Mouse (Mus musculus) olfactory bulb, adult 2 months (tissue): ENCODE measurements around the gene Nomo1. TPM values are rescaled to one million over a fixed set of nuclear protein-coding genes. Genes with fewer than 3 reads are reported as not detected.

Experiments used
- H3K27ac ChIP-seq: fragments of 200-500 bp; 2 replicates; pipeline ENCODE4 v1.5.1; 2012; ENCODE audit warnings: low read depth, low read length; ENCODE audit not compliant: insufficient read depth
- H3K4me1 ChIP-seq: fragments of 200-500 bp; 2 replicates; pipeline ENCODE4 v1.6.1; 2012; ENCODE audit warnings: low read length; ENCODE audit not compliant: control insufficient read depth, insufficient read depth
- H3K4me3 ChIP-seq: fragments of 200-500 bp; 2 replicates; pipeline ENCODE4 v1.5.1; 2012; ENCODE audit warnings: mild to moderate bottlenecking, low read depth, low read length, moderate library complexity; ENCODE audit not compliant: insufficient read depth
- CTCF ChIP-seq: fragments of 200-500 bp; IDR thresholded peaks from 2 replicates; pipeline ENCODE4 v1.5.1; 2012; ENCODE audit warnings: low read depth, mild to moderate bottlenecking, low read length, moderate library complexity; ENCODE audit not compliant: insufficient read depth
- POLR2A ChIP-seq: fragments of 200-500 bp; IDR thresholded peaks from 2 replicates; pipeline ENCODE4 v1.6.1; 2012; ENCODE audit warnings: mild to moderate bottlenecking, low read depth, low read length, moderate library complexity; ENCODE audit not compliant: insufficient read depth
- WGBS: fragments of 180-500 bp; shearing (Covaris S2); methylation state at CpG from one replicate; pipeline ENCODE4 v1.1.7; 2018; 5-methylcytosine and 5-hydroxymethylcytosine counted together
- polyA plus RNA-seq: library from polyadenylated mRNA; stranded (reverse); fragments of >200 nt; gene quantifications from 2 replicates; pipeline ENCODE4 v1.2.4, GENCODE M21; 2012; ENCODE audit warnings: low replicate concordance; ENCODE audit not compliant: missing spikeins, insufficient read depth, insufficient read length

Gene Nomo1
- polyA plus RNA-seq, 1 experiment = 117 TPM

- peaks cover 18% of the 10 kb centered on the region for H3K4me1 ChIP-seq
- H3K27ac ChIP-seq = no peak overlapping the region
- H3K4me3 ChIP-seq = no peak overlapping the region
- WGBS = 51% methylated on average over 27 of the region's 27 CpGs
- TF ChIP-seq CTCF (no peak), POLR2A (no peak)
Measured at GRCm38 (mm10) chr7:46104256-46104915, 70.9 kb downstream of the Nomo1 start.

DNA sequence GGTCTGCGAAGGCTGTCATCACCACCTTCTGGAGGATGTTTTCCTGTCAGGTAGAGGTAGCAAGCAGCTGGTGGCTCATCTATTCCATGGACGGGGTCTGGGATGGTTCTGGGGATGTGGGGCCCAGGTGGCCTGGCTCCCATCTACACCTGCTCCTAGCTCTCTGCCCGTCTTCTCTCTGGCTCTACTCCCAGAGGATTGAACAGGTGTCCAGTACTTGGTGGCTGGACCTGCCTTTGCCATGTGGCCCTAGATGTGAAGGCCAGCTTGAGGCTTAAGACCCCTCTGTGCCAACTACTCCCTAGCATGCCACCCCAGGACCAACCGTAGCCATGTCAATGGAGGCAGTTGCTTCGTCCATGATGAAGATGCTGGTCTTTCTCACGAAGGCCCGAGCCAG is 72.0 kb downstream of the Nomo1 start:
- H3K4me1 ChIP-seq = peaks cover 12% of the 10 kb centered on the region
- H3K4me3 ChIP-seq = no peak overlapping the region
- no peak overlapping the region for H3K27ac ChIP-seq
- TF ChIP-seq POLR2A (no peak), CTCF (no peak)
- WGBS = 97% methylated on average over 7 of the region's 7 CpGs

GRCm38 (mm10) chr7:46110079-46110478 is 76.6 kb downstream of the Nomo1 start:
- WGBS = 74% methylated on average over 3 of the region's 3 CpGs
- Histone ChIP-seq H3K4me3 (no peak overlapping the region), H3K4me1 (no peaks in the 10 kb centered on the region), H3K27ac (no peak overlapping the region)
- TF ChIP-seq CTCF = no peak

GRCm38 (mm10) chr7:46111212-46111817 is 77.8 kb downstream of the Nomo1 start:
- 89% methylated on average over 15 of the region's 15 CpGs for WGBS
- H3K4me1 ChIP-seq = no peaks in the 10 kb centered on the region
- no peak overlapping the region for H3K27ac ChIP-seq
- H3K4me3 ChIP-seq = no peak overlapping the region
- TF ChIP-seq POLR2A (no peak), CTCF (no peak)

- Histone ChIP-seq H3K27ac (no peak overlapping the region), H3K4me1 (no peaks in the 10 kb centered on the region), H3K4me3 (no peak overlapping the region)
- TF ChIP-seq CTCF (no peak), POLR2A (no peak)
- 76% methylated on average over 6 of the region's 6 CpGs for WGBS
Measured at GRCm38 (mm10) chr7:46111938-46112337, 78.4 kb downstream of the Nomo1 start.

DNA sequence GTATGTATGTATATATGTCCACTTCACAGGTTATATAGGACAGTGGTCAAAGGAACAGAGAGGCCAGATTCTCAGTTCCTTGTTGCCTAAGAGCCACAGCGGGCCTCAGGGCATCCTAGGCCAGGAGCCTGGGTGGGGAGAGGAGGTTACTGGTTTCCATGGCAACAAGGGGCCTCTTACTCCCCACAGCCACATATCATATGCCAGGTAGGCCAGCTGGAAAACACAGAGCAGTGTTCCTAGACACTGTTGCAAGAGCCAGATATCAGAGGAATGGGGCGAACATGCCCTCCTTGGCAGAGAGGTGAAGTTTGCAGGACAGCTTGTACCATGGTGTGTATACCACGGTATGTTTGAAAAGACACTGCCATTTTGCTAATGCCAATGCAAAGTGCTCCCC is 79.9 kb downstream of the Nomo1 start:
- H3K4me1 ChIP-seq = no peaks in the 10 kb centered on the region
- TF ChIP-seq POLR2A = no peak
- TF ChIP-seq CTCF = no peak
- no peak overlapping the region for H3K4me3 ChIP-seq
- H3K27ac ChIP-seq = no peak overlapping the region
- WGBS = 73% methylated on average over 3 of the region's 3 CpGs

- Histone ChIP-seq H3K4me3 (no peak overlapping the region), H3K4me1 (no peaks in the 10 kb centered on the region), H3K27ac (no peak overlapping the region)
- 73% methylated on average over 10 of the region's 10 CpGs for WGBS
- TF ChIP-seq CTCF = no peak
- TF ChIP-seq POLR2A = no peak
Measured at GRCm38 (mm10) chr7:46116118-46116581, 82.7 kb downstream of the Nomo1 start.

DNA sequence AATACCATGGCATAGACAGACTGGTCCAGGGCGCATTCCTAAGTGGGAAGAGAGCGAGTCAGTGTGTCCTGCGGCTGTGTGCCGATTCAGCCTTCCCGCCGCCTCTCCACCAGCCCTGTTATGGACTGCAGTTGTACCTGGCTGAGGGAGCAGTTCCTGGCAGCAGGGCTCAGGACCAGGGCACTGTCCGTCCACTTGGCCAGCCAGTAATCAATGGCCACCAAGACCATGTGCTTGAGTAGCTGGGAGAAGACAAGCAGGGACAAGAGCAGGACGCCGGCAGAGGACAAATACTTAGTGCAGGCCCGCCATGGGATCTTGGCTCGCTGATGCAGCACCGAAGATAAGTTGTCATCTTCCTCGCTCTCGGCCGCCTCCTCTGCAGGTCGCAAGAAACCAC is 83.5 kb downstream of the Nomo1 start:
- no peak overlapping the region for H3K4me3 ChIP-seq
- TF ChIP-seq CTCF (no peak), POLR2A (no peak)
- H3K27ac ChIP-seq = no peak overlapping the region
- no peaks in the 10 kb centered on the region for H3K4me1 ChIP-seq
- 96% methylated on average over 16 of the region's 16 CpGs for WGBS

GRCm38 (mm10) chr7:46122964-46123363 is 89.5 kb downstream of the Nomo1 start:
- Histone ChIP-seq H3K4me3 (no peak overlapping the region), H3K4me1 (peaks cover 3% of the 10 kb centered on the region), H3K27ac (no peak overlapping the region)
- 79% methylated on average over 4 of the region's 4 CpGs for WGBS
- TF ChIP-seq POLR2A (no peak), CTCF (no peak)

- H3K27ac ChIP-seq = no peak overlapping the region
- H3K4me1 ChIP-seq = peaks cover 11% of the 10 kb centered on the region
- no peak for TF ChIP-seq CTCF
- TF ChIP-seq POLR2A = no peak
- 74% methylated on average over 6 of the region's 6 CpGs for WGBS
- no peak overlapping the region for H3K4me3 ChIP-seq
Measured at GRCm38 (mm10) chr7:46124460-46124859, 91.0 kb downstream of the Nomo1 start.
